Mouse (Mus musculus) bone marrow macrophage, adult 2 months (primary cell): ENCODE measurements around the gene Teddm2.

ENCODE experiments used
- CTCF ChIP-seq: IDR thresholded peaks from 2 replicates; pipeline ENCODE4 v1.5.1; 2012; ENCODE audit warnings: low read depth, mild to moderate bottlenecking, low read length, moderate library complexity
- POLR2A ChIP-seq: IDR thresholded peaks from 2 replicates; pipeline ENCODE4 v1.6.1; 2012; ENCODE audit warnings: mild to moderate bottlenecking, low read depth, low read length, borderline replicate concordance

- no peak for TF ChIP-seq CTCF
- TF ChIP-seq POLR2A, result no peak
These were observed 96.5 kb downstream of the Teddm2 start for GRCm38 (mm10) chr1:153803530-153803929.
